Mouse (Mus musculus) stomach, postnatal 0 days (tissue): Measurements from ENCODE around the gene Nudt1. TPM values are rescaled to one million over a fixed set of nuclear protein-coding genes. Genes with fewer than 3 reads are reported as not detected.

ENCODE experiments used
- ATAC-seq: fragments of 200-750 bp; cut with Nextera tagmentation; 2 replicates; pipeline ENCODE4 v1.8.0; 2017; ENCODE audit not compliant: low FRiP score, low TSS enrichment
- DNase-seq: peaks from one replicate; pipeline ENCODE4 v3.0.0-alpha.2; 2016; ENCODE audit warnings: low spot score
- H3K27ac ChIP-seq: fragments of 300-500 bp; sonication (generic); replicated peaks from 2 replicates; pipeline ENCODE4 v1.5.1; 2014; ENCODE audit warnings: mild to moderate bottlenecking, control low read depth
- H3K27me3 ChIP-seq: fragments of 300-500 bp; sonication (generic); 2 replicates; pipeline ENCODE4 v1.6.1; 2014; ENCODE audit warnings: low read length; ENCODE audit not compliant: control insufficient read depth, insufficient read depth
- H3K36me3 ChIP-seq: fragments of 300-500 bp; sonication (generic); 2 replicates; pipeline ENCODE4 v1.6.1; 2014; ENCODE audit warnings: low read length, mixed read lengths; ENCODE audit not compliant: control insufficient read depth, insufficient read depth
- H3K4me1 ChIP-seq: fragments of 300-500 bp; sonication (generic); replicated peaks from 2 replicates; pipeline ENCODE4 v1.6.1; 2014; ENCODE audit warnings: antibody characterized with exemption; ENCODE audit not compliant: control insufficient read depth, insufficient read depth
- H3K4me2 ChIP-seq: fragments of 300-500 bp; sonication (generic); replicated peaks from 2 replicates; pipeline ENCODE4 v1.6.1; 2014; ENCODE audit warnings: low read depth, mild to moderate bottlenecking, control low read depth, moderate library complexity
- H3K4me3 ChIP-seq: fragments of 300-500 bp; sonication (generic); 2 replicates; pipeline ENCODE4 v1.5.1; 2014; ENCODE audit warnings: low read depth, low read length, control low read depth
- H3K9ac ChIP-seq: fragments of 300-500 bp; sonication (generic); 2 replicates; pipeline ENCODE4 v1.6.1; 2014; ENCODE audit warnings: mild to moderate bottlenecking, low read length, control low read depth, mixed read lengths
- H3K9me3 ChIP-seq: fragments of 300-500 bp; sonication (generic); 2 replicates; pipeline ENCODE4 v1.6.1; 2016; ENCODE audit warnings: low read length; ENCODE audit not compliant: control insufficient read depth
- CTCF ChIP-seq: IDR thresholded peaks from 2 replicates; pipeline ENCODE4 v1.5.1; 2016; ENCODE audit warnings: antibody characterized with exemption, low read depth, mild to moderate bottlenecking, moderate library complexity
- EP300 ChIP-seq: optimal IDR thresholded peaks from 2 replicates; pipeline ENCODE3; 2016; ENCODE audit warnings: antibody characterized with exemption
- WGBS: fragments of 180-500 bp; shearing (Covaris S2); extraction: QIAGEN DNeasy Blood & Tissue Kit; methylation state at CpG from one replicate; pipeline ENCODE4 v1.1.7; 2014; 5-methylcytosine and 5-hydroxymethylcytosine counted together
- polyA plus RNA-seq: library from polyadenylated mRNA; unstranded; fragments of >200 nt; fragmentation: Nextera tagmentation; extraction: Ambion mirVana; gene quantifications from 2 replicates; pipeline ENCODE4 v1.2.1, GENCODE M21; 2015

The Nudt1 gene
- polyA plus RNA-seq, 1 experiment from 2014 or later = 25.3 TPM

DNA sequence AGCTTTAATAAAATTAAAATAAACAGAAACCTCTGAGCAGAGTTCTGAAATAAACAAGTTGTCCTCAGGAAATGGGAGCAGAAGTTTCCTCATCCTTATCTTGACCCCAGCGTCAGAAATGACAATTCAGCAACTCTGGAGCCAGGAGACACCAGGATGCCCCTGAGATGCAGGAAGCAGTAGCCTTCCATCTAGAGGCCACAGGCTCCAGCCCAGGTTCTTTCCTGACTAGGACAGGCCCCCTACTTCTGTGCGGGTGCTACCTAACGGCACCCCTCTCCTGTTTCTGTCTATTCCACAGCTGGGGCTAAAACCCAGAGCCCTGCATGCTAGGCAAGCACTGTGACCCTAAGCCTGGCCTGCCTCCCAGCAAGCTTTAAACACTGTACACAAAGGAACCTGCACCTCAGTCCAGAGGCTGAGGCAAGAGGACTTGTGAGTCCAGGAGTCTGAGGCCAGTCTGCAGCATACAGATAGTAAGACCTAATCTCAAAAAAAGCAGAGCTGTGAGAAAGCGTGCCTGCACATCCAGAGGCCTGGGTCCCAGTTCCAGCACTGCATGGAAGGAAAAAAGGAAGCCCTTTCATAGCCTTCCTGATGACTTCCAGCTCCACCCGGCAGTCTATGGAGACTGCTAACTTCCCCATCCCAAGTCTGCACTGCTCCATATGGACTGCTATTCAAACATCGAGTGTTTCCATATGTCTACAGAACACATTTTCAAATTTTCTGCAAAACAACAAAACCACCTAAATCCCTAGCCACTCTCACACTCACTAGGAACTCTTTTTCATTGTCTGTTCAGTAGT, 49.2 kb downstream of the Nudt1 start:
- ATAC-seq (no peak), DNase-seq (no peak)
- 0 out of 2 replicates have a peak overlapping the region, but pooled peaks have one; percentile 8 for H3K27ac ChIP-seq
- no peak overlapping the region for H3K4me2 ChIP-seq
- H3K4me3 ChIP-seq = no peak overlapping the region
- H3K36me3 ChIP-seq = no peaks in the 10 kb centered on the region
- H3K9ac ChIP-seq = no peak overlapping the region
- H3K27me3 ChIP-seq = no peaks in the 10 kb centered on the region
- WGBS = 57% methylated on average over 6 of the region's 6 CpGs
- H3K4me1 ChIP-seq = no peaks in the 10 kb centered on the region
- TF ChIP-seq CTCF = no peak
- no peak for TF ChIP-seq EP300
- H3K9me3 ChIP-seq = no peaks in the 10 kb centered on the region

GRCm38 (mm10) chr5:140371671-140372070, 50.2 kb downstream of the Nudt1 start:
- H3K27ac ChIP-seq = no peak overlapping the region
- no peaks in the 10 kb centered on the region for H3K9me3 ChIP-seq
- no peak for ATAC-seq
- no peak overlapping the region for H3K4me2 ChIP-seq
- no peaks in the 10 kb centered on the region for H3K36me3 ChIP-seq
- H3K4me1 ChIP-seq = no peaks in the 10 kb centered on the region
- TF ChIP-seq CTCF (no peak), EP300 (no peak)
- no peaks in the 10 kb centered on the region for H3K27me3 ChIP-seq
- WGBS = 88% methylated on average over 3 of the region's 3 CpGs
- H3K4me3 ChIP-seq = no peak overlapping the region
- DNase-seq = no peak
- no peak overlapping the region for H3K9ac ChIP-seq

GRCm38 (mm10) chr5:140373711-140374110, 52.3 kb downstream of the Nudt1 start:
- Histone ChIP-seq H3K9me3 (no peaks in the 10 kb centered on the region), H3K4me1 (no peaks in the 10 kb centered on the region), H3K36me3 (no peaks in the 10 kb centered on the region), H3K4me2 (no peak overlapping the region), H3K27me3 (no peaks in the 10 kb centered on the region), H3K9ac (no peak overlapping the region), H3K4me3 (no peak overlapping the region), H3K27ac (no peak overlapping the region)
- 63% methylated on average over 2 of the region's 2 CpGs for WGBS
- DNase-seq (no peak), ATAC-seq (no peak)
- TF ChIP-seq EP300 (no peak), CTCF (no peak)

- no peak for TF ChIP-seq EP300
- TF ChIP-seq CTCF = no peak
- no peak overlapping the region for H3K9ac ChIP-seq
- 62% methylated on average over 3 of the region's 3 CpGs for WGBS
- no peaks in the 10 kb centered on the region for H3K36me3 ChIP-seq
- no peak overlapping the region for H3K4me3 ChIP-seq
- DNase-seq (no peak), ATAC-seq (no peak)
- no peak overlapping the region for H3K4me2 ChIP-seq
- H3K27me3 ChIP-seq = no peaks in the 10 kb centered on the region
- no peaks in the 10 kb centered on the region for H3K9me3 ChIP-seq
- H3K27ac ChIP-seq = no peak overlapping the region
- no peaks in the 10 kb centered on the region for H3K4me1 ChIP-seq
These were observed 52.8 kb downstream of the Nudt1 start for GRCm38 (mm10) chr5:140374226-140374625.

- H3K4me3 ChIP-seq = no peak overlapping the region
- H3K27me3 ChIP-seq = no peaks in the 10 kb centered on the region
- H3K9ac ChIP-seq = no peak overlapping the region
- ATAC-seq (no peak), DNase-seq (no peak)
- H3K4me2 ChIP-seq = no peak overlapping the region
- H3K36me3 ChIP-seq = no peaks in the 10 kb centered on the region
- no peaks in the 10 kb centered on the region for H3K4me1 ChIP-seq
- 86% methylated on average over 4 of the region's 4 CpGs for WGBS
- no peaks in the 10 kb centered on the region for H3K9me3 ChIP-seq
- no peak for TF ChIP-seq EP300
- no peak for TF ChIP-seq CTCF
- no peak overlapping the region for H3K27ac ChIP-seq
These were observed 53.9 kb downstream of the Nudt1 start for GRCm38 (mm10) chr5:140375249-140375829.
